Mouse (Mus musculus) right cerebral cortex, postnatal 25 days (tissue): Measurements from ENCODE around the gene Adm.
"Not testable (repeated sequence)": the region's sequence is repeated elsewhere in the genome, so short reads cannot be mapped to it uniquely, and the experiment has no call there.

Experiments used
- DNase-seq: peaks from one replicate; pipeline ENCODE4 v3.0.0; 2022

The Adm gene

DNA sequence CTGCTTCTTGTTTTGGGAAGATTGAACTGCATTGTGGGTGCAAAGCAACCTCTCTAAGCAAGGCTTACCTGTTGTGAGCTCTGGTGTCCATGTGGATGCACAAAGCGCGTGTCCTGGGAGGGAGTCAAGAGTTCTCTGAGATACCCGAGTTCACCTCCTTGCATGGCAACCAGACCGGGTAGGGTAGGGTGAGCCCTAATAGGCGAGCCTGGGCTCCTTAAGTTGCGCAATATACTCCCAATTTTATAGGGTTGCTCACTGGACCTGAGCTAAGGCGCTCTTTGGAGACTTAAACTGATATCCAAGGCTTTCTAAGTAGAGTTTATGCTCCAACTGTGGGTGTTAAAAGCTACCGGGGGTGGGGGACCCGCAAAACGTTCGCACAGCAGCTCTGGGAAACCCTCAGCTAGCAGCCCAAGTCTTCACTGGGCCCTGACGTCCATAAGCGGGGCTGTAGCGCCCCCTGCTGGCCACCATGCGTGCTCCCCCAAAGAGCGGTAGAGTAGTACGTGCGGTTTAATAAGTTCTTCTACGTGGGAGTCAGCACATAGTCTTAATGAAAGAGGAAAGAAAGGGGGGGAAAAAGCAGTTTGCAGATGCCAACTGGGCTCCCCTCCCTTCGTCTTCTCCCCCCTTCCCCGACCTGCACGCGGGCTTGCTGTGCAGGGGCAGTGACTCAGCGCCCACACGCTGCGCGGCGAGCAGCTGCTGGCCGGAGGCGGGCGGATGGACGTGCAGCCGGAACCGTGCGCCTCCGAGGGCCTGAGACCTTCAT, 2.6 kb downstream of the Adm start:
- peak; percentile 84 for DNase-seq

DNA sequence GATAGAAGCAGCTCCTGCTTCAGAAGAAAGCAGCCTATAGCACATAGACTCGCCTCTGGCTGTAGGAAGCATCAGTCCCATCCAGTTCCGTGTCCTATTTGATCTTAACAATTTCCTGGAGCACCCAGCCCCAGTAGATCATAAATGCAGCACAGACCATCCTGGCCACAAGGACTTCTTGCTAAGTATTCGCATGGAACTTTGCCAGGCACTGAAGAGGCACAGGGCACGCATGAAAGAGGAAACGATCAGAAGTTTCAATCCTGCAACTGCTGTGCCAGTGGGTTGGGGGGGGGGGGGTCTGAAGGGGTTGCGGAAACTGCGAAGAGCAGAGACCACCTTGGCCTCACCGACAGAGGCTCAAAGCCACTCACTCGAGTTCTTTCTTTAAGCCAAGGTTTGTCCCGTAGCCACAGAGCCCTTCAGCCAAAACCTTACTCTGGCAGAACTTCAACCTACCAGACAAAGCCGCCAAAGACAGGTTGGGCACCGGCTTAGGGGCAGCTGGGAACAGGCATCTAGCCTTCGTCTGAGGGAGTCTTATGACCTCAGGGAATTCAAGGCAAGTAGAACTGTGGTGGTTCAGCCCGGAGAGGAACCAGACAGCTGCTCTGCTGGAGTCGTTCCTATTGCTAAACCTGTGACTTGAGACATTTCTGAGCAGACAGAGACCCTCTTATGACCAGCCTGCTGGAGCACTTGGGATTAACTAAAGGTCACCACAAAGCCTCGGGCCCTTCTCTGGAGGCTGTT, 3.9 kb downstream of the Adm start:
- no peak for DNase-seq

DNA sequence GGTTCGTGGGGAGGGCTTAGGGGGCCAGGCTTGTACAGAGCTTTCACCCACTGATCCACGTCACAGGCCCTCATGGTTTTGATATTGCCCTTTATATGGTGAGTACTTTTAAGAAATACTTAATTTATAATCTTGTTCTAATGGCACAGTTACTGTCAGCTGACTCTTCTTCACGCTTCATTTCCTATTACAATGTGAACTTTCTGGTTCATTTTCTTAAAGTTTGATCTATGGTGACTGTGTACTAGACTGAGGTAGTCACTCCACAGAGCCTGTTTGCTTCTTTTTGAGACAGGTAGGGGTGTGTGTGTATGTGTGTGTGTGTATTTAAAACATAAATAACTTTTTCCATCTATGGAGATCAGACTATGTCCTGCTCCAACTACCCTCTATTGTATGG, 8.5 kb downstream of the Adm start:
- no peak for DNase-seq

DNA sequence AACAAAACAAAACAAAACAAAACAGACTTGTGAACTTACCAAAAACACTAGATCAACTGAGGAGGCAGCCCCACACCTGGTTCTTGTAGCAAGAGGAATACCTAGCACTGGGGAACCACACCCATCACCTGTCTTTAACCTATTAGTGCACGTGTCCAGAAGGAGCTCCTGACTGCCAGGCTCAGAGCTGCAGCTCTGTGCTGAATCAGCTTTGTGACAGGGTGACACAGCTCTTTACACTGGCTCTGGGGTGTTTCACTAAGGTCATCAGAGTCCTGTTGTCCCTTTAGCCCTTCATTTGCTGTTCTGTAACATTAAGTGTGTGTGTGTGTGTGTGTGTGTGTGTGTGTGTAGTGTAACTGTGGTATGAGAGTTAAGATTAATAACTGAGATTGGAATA, 9.1 kb downstream of the Adm start:
- no peak for DNase-seq

DNA sequence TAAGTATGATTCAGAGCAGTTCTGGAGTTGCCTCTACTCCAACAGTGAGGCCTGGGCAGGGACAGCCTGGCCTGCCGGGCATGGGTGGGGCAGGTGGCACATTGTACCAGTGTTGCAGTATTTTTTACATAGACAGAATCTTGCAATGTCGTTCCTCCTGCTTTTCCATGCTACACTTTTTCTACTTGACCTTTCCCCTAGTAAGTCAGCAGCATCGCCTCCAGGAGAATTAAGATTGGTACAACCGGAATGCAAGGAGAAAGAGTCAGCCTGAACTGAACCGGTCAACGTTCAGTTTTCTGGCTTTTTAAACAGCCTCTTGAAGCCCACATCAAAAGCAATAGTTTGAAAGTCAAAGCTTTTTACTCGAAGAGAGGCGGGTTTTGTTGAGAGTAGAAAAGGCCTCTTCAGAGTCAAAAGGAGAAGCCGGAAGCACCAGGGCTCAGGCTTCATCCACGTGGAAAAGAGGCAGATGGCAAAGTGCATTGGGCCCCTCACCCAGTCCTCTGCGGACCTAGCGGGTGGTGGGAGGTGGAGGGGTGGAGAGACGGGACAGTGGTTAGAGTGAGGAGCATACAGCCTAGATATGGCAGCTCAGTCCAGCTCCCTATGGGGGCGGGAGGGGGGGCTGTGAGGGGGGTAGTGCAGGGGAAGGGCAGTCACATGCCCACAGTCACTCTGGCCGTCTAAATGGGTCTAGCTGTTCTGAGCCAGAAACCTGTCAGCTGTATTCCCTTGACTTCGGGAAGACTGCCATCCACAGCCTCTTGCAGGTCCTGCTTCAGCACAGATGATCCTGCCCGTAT, 11.0 kb downstream of the Adm start:
- DNase-seq: no peak

DNA sequence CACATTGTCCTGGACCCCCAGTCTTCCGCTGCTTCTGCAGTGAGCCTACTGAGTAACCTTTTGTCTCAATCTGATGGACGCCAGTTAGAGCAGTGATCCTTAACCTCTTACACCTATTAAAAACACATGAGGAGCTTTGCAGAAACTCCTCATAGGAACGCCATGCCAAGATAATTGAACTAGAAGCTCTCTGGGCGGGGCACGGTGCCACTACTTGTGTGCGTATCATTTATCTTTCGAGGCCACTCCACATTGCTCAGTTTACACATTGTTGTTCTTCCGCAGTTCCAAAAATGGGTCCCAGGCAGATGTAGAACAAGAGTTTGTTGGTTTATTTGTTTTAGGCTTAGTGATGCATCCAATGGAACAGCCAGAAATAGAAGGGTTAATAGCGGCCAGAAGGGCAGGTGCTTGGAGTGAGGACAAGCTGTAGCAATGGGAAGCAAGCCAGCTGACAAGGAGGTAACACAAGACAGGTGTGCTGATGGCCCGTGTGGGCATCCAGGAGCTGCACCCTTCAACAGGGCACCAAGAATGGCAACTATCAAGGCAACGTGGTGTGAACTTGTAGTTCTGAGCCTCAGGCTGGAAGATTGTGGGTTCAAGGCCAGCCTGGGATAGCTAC, 11.9 kb downstream of the Adm start:
- no peak for DNase-seq

DNA sequence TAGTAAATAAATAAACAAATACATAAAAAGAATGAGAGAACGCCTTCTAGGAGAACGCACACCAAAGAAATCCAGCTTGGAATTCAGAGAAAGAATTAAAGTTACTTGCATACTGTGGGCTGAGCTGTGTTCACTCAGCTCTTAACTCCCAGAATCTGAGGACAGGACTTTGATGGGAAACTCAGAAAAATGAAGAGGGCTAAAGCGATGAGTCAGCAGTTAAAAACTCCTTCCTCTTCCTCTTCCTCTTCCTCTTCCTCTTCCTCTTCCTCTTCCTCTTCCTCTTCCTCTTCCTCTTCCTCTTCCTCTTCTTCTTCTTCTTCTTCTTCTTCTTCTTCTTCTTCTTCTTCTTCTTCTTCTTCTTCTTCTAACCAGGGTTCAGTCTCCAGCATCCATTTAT, 12.5 kb downstream of the Adm start:
- not testable (repeated sequence) for DNase-seq

DNA sequence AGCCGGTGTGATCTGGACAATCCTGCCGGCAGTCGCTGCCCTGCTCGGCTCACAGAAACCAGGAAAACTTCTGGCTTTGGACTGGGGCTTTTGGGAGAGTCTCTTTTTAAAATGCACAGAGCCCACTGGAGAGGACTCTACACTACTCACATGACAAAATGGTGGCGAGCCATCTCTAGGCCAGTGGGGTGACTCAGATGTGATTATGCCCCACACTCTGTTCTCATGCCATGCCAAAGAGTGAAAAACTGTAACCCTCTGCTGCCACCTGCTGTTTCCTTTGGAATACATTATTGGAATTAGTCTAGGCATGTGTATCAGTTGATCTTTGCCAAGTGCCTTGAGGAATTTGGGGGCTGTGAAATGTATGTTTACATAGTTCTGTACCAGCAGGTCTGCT, 17.9 kb downstream of the Adm start:
- peak; percentile 41 for DNase-seq

DNA sequence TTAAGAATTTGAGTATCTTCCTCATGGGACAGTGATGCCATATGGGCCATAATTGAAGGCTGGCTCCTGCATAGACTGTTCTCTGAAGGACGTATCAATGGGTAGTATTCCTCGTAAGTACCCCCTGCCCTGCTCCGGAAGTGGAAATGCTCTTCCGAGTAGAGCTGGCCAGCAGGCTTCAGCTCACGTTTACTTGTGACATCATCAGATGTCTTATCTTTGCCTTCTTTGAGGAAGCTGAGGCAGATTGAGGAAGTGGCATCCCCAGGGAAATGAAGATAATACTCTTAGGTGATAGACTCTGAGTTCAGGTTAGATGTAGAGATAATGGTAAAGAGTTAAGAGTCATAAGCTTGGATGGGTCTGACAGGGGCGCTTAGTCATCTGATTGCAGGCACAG, 18.4 kb downstream of the Adm start:
- no peak for DNase-seq

DNA sequence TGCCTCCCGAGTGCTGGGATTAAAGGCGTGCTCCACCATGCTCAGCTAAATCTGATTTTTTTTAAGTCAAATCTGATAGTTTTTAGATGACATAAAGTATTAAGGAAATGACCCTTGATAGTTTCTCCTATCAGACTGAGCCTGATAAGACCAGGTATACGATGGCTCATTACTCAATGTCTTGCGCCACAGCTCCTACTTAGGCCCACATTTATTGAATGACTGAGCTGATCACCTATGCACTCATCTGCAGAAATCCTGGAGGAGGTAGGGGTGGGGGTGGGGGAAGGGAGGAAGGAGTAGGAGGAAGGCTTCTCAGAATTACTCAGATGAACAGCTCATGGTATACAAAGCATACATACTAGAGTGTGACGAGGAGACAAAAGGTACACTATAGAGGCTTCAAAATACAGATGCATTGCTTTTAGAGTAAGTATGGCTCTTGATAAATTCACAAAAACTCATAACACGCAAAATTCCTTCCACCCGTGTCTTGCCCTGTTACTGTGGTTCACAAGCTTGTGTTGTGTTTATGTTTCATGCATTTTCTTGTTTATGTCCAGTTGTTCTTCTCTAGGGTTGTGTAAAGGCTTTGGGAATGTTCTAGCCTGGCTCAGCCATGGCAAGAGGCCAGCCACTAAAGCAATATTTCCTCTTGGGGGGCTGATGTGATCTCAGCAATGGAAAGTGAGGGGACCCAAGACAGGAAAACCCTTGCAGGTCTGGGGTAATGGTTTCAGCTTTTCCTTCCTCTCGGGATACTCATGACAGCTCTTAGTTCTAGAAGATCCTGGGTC, 19.3 kb downstream of the Adm start:
- no peak for DNase-seq

DNA sequence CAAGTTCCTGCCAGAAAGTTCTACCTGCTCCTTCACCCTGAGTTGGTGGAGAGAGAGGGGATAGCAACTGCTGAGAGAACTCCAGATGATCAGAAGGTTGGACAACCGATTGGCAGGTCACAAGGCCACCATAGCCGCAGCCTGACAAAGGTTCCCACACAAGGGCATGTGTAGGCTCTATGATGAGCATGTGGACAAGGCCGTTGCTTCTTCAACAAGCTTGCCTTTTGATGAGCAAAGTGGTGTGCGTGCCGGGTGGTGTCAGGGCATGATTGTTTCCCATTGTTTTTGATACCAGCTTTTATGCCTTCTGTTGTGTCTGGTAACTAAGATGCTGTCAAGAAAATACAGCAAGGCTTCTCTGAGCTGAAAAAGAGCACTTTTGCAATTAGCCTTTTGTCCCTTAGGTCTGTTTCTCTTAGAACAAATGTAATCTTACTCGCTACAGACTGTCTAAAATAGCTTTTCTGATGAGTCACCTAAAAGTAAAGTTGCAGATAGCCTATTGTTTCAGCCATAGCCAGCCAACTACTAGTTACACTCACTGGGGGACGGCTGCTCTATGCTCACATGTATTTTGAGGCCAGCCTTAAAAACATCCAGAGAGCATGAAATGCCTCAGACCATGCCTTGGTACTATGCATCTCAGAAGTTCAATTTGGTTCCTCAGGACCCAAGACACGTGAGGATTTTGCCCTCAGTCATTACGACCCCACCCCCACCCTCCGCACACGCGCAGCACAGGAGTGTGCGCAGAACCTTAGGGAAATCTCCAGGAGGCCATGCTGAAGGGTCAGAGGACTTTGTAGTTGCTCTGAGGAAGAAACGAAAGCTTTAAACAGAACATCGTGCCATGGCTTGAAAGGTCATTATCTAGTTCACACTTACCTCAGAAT, 20.3 kb downstream of the Adm start:
- no peak for DNase-seq

DNA sequence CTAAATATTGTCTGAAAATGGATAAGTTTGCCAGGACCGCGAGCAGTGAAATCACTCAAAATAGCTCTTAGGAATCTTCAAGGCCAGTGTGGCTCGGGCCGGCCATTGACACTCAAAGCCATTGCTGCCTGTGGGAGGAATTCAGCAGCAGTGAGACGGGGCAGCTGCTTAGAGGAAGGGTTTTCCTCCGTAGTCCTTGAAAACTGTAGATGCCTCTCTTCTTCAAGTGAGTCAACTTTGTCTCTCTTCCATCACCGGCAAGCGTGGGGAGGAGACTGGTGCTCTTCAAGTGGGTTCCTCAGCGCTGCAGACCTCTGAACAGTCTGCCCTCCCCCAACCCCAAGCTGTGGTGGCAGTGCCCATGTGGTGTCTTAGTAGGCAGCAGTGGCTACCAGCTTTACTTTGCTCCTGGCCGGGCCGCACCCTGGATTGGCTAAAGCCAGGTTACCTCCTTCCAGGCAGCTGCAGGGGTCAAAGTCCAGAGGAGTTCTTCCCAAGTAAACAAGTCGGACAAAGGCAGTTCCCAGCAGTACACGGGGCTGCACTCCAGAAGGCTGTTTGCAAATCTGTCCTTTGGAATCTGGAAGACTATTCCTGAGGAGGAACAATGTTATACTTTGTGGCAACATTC, 21.1 kb downstream of the Adm start:
- no peak for DNase-seq

DNA sequence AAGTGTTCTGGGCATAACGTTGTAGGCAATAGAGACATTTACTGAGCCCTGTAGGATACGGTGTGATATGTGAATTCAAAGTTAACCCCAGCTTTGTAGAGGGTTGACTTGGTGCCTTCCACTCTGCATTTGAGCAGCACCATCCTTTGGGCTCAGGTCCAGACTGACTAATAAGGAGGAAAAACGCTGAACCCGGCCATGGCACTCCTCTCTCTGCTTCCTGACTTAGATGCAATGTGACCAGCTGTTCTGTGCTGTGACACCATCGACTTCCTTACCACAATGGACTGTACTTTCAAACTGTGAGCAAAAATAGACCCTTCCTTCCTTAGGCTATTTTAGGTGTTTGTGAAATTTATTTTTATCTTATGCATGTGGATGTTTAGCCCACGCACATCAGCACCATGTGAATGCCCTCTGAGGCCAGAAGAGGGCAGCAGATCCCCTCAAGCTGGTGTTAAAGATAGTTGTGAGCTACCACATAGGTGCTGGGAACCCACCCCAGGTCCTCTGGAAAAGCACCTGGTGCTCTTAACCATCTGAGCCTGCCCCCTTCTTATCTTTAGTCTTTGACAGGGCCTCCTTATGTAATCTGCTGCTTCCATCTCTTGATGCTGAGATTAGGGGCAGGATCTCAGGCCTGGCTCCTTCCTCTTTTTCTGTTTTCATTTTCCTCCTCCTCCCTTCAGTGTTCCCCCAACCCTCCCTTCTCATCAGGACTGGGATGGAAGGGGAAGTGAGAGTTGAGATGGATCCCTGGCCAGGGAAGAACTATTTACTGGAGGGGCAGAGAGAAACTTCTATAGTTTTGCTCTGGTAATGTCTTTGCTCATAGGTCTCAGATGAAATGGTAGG, 21.9 kb downstream of the Adm start:
- no peak for DNase-seq

DNA sequence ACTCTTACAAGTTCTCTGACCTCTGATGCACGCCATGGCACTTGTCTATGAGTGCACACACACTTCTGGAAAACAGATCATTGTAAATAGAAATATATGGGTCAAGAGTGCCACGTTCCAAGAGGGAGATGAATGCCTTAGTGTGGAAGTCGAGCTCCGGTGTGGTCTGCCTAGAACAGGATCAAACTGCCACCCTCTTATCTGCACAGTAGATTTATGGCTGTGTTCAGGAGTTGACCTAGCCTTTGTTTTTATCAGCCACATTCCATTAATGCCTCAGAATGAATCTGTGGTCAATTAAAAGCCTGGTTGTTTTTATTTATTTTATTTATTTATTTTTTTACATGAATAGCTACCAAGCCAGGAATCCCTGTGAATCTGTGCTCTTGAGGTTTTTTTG, 23.0 kb downstream of the Adm start:
- DNase-seq: no peak

DNA sequence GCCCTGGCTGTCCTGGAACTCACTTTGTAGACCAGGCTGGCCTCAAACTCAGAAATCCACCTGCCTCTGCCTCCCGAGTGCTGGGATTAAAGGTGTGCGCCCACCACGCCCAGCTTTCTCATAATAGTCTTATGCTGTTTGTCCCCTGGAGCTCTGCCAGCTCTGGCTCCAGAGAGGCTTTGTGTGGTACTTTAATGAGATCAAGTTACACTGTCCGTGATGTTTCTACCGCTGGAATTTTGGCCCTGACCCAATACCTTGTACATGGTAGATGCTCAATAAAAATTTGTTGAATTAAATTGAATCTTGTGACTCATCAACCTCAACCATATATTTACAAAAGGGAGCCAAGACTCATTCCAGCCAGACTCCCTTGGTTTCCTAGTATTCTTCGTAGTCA, 23.6 kb downstream of the Adm start:
- no peak for DNase-seq

DNA sequence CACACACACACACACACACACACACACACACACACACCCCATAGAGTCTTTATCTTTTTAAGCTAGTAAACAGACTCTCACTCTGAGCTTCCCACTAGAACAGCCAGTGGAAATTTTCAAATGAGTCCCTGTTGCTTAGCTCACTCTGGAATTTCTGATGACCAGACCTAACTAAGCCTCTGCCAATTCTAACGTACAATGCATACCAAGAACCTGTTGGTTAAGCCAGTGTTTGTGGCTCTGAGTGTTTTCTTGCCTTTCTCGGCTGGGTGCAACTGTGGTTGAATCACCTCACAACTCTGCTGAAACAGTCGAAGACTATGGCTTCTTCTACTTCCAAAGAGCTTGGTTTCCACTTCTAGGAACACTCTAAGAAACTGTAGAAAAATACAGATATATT, 27.8 kb downstream of the Adm start:
- DNase-seq: no peak

DNA sequence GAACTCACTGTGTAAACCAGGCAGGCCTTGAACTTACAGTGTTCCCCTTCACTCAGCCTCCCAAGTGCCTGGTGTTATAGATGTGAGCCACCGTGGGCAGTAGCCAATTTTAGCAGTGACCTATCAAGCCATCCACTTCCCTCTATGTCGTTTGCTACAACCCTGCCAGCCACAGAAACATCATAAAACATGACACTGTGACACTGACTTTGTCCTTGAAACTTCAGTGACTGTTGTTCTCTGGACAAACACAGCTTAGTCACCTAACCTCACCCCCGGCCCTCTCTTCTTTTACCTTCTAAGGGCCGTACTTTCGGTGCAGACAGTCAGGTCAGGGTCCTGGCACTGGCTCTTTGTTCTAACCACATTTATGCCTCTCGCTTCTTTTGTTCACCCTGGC, 28.5 kb downstream of the Adm start:
- DNase-seq: no peak

DNA sequence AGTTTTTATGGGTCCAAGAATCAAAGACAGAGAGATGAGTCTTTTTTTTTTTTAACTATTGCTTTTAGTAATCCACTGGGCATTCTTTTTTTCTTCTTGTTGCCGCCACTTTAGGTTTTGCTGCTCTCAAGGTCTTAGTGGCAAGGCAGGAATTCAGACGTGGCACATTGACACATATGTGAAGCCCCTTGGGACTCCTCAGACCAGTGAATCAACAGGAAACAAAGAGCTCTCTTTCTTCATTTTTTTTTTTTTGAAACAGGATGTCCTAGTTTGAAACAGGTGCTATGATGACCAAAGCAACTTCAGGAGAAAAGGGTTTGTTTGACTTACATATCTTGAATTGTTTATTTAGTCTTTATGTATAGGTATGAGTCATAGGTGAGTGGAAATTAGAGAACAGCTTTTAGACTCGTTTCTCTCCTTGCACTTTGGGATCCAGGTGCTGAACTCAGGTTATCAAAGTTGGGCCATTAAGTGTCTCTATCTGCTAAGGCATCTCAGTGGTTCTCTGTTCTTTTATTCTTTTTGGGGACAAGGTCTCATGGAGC, 31.0 kb downstream of the Adm start:
- DNase-seq: no peak

DNA sequence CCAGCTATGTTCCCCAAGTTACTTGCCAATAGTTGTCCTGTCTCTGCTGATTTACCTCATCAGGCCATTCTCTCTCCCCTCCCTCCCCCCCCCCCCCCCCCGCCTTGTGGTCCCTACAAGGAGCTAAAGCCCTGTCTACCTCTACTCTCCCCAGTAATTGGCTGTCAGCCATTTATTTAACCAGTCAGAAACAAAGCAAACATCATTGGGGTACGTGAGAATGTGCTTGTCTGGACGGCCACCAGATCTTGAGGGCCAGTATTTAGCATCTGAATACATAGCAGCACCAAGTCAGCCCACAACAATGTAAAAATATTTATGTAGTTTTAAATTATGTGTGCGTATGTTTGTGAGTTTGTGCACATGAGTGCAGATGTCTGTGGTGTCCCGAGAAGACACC, 39.1 kb downstream of the Adm start:
- DNase-seq: no peak

DNA sequence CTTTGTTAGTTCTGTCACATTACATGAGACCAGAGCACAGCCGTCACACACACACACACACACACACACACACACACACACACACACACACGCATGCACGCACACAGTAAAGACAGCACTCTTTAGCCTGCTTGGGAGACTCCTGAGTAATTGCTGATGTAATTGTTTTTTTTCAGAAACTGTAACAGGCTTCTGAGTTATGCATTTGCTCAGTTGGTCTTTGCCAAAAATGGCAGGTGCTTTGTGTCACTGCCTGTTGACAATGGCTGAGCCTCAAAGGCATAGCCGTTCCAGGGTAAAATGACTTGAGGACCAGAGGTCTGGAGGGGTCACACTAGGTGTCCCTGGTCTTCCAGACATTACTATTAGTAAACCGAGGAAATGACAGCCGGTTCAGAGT, 40.8 kb downstream of the Adm start:
- no peak for DNase-seq
